Mouse (Mus musculus) forebrain, embryonic 12.5 days (tissue): Measurements from ENCODE around the gene Rb1. TPM values are rescaled to one million over a fixed set of nuclear protein-coding genes. Genes with fewer than 3 reads are reported as not detected.
A peak's percentile ranks its signal among the peaks of the same experiment; 100 is the strongest.

Experiments
- ATAC-seq: fragments of 200-750 bp; cut with Nextera tagmentation; 2 replicates; pipeline ENCODE4 v1.8.0; 2017; ENCODE audit warnings: moderate TSS enrichment; ENCODE audit not compliant: low FRiP score
- H3K27ac ChIP-seq: fragments of 300-500 bp; sonication (generic); 2 replicates; pipeline ENCODE4 v1.5.1; 2016; ENCODE audit warnings: mild to moderate bottlenecking
- H3K27me3 ChIP-seq: fragments of 300-500 bp; sonication (generic); 2 replicates; pipeline ENCODE4 v1.6.1; 2016; ENCODE audit warnings: mild to moderate bottlenecking
- H3K36me3 ChIP-seq: fragments of 300-500 bp; sonication (generic); replicated peaks from 2 replicates; pipeline ENCODE4 v1.6.1; 2016; ENCODE audit warnings: mild to moderate bottlenecking
- H3K4me1 ChIP-seq: fragments of 300-500 bp; sonication (generic); 2 replicates; pipeline ENCODE4 v1.6.1; 2016
- H3K4me2 ChIP-seq: fragments of 300-500 bp; sonication (generic); 2 replicates; pipeline ENCODE4 v1.6.1; 2016; ENCODE audit warnings: mild to moderate bottlenecking, moderate library complexity
- H3K4me3 ChIP-seq: fragments of 300-500 bp; sonication (generic); replicated peaks from 2 replicates; pipeline ENCODE4 v1.5.1; 2016; ENCODE audit warnings: mild to moderate bottlenecking
- H3K9ac ChIP-seq: fragments of 300-500 bp; sonication (generic); 2 replicates; pipeline ENCODE4 v1.6.1; 2016; ENCODE audit warnings: mild to moderate bottlenecking
- H3K9me3 ChIP-seq: fragments of 300-500 bp; sonication (generic); 2 replicates; pipeline ENCODE4 v1.6.1; 2016
- WGBS: fragments of 180-500 bp; shearing (Covaris S2); methylation state at CpG from one replicate; pipeline ENCODE4 v1.1.7; 2016; 5-methylcytosine and 5-hydroxymethylcytosine counted together
- polyA plus RNA-seq: library from polyadenylated mRNA; unstranded; fragments of >200 nt; fragmentation: Nextera tagmentation; extraction: Ambion mirVana; gene quantifications from 2 replicates; pipeline ENCODE4 v1.2.1, GENCODE M21; 2016

Gene Rb1
- polyA plus RNA-seq, 1 experiment from 2014 or later, result 30.4 TPM

DNA sequence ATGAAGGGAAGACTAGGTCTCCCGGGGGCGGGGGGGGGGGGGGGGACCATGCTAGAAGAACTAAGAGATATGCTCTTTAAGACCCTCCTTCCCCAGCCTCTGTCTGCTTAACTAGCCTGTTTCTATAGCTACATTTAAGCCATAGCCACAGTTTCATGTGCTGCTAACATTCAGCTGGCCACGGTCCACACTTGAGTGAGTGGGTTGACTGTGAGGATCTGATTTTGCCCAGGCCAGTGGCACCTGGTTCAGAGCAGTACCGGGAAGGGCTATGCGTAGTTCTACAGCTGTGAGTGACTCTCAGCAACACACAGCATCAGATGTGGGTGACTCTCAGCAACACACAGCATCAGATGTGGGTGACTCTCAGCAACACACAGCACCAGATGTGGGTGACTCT is 164.3 kb downstream of the Rb1 start:
- H3K4me1 ChIP-seq, result no peaks in the 10 kb centered on the region
- 95% methylated on average over 4 of the region's 5 CpGs for WGBS

DNA sequence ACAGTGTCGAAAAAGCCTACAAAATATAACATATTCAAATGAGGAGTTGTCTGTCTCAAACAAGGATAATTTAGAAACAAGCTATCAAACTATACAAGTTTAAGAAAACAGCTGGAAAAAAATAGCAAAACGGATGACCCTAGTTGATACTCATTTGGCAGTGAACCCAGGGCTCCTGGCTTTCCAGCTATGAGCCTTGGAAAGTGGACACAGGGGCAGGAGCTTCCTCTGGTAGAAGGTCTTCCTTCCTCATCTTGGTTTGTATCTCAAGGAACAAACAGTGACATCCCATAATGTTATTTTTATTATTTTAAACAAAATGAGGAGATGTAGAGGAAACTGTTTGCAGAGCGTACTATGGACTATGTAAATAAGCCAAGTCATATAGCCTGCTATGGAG is 177.5 kb downstream of the Rb1 start:
- Histone ChIP-seq H3K4me1 (peaks cover 25% of the 10 kb centered on the region), H3K36me3 (peaks cover 6% of the 10 kb centered on the region), H3K27me3 (no peaks in the 10 kb centered on the region), H3K4me2 (no peak overlapping the region), H3K27ac (no peak overlapping the region), H3K4me3 (no peak overlapping the region), H3K9me3 (no peaks in the 10 kb centered on the region), H3K9ac (no peak overlapping the region)
- ATAC-seq, result no peak
- 84% methylated on average over 3 of the region's 3 CpGs for WGBS

More for the DNA sequence above, 164.3 kb downstream of the Rb1 start:
- Histone ChIP-seq H3K4me3 (no peak overlapping the region), H3K9ac (no peak overlapping the region), H3K36me3 (peaks cover 81% of the 10 kb centered on the region), H3K4me2 (no peak overlapping the region), H3K27ac (no peak overlapping the region), H3K9me3 (no peaks in the 10 kb centered on the region), H3K27me3 (no peaks in the 10 kb centered on the region)
- ATAC-seq, result no peak

DNA sequence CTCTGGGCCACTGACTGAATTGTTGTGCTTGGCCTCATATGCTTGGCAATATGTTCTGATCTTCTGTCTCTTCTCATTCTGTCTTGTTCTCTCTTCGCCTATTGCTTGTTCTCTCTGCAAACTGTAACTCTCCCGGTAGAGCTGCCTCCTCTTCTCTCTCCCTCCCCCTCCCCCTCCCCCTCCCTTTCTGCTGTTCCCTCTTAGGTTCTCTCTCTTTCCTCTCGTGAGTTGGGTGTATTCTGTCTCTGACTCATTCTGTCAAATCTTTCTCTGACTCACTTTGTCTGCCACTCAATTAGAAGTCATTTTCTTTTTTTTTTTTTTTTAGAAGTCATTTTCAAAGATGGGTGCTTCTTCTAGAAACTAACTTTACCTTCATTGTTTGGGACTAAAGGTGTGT is 178.9 kb downstream of the Rb1 start:
- peaks cover 33% of the 10 kb centered on the region for H3K4me1 ChIP-seq
- H3K4me2 ChIP-seq, result no peak overlapping the region
- WGBS, result 71% methylated on average over 3 of the region's 3 CpGs
- no peak for ATAC-seq
- no peak overlapping the region for H3K4me3 ChIP-seq
- H3K27me3 ChIP-seq, result no peaks in the 10 kb centered on the region
- no peak overlapping the region for H3K27ac ChIP-seq
- H3K9me3 ChIP-seq, result no peaks in the 10 kb centered on the region
- H3K36me3 ChIP-seq, result peaks cover 3% of the 10 kb centered on the region
- no peak overlapping the region for H3K9ac ChIP-seq

DNA sequence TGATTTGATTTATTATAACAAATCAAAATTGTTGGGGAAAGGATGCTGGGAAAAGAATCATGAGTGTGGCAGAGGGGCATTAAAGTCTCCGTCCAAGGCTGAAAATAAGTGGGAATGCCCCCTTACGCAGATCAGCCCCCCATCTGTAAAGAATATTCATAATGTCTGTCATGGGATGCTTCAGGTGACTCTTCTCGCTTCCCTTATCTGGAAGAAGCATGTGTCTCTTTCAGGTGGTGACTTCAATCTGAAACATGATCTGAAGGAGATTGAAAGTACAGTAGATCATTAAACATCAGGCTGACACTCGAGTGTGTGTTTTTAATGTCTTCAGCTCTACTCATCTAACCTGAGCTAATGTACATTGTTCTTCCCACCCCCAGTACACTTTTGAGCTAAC is 180.1 kb downstream of the Rb1 start:
- no peaks in the 10 kb centered on the region for H3K27me3 ChIP-seq
- WGBS, result 94% methylated on average over 4 of the region's 4 CpGs

DNA sequence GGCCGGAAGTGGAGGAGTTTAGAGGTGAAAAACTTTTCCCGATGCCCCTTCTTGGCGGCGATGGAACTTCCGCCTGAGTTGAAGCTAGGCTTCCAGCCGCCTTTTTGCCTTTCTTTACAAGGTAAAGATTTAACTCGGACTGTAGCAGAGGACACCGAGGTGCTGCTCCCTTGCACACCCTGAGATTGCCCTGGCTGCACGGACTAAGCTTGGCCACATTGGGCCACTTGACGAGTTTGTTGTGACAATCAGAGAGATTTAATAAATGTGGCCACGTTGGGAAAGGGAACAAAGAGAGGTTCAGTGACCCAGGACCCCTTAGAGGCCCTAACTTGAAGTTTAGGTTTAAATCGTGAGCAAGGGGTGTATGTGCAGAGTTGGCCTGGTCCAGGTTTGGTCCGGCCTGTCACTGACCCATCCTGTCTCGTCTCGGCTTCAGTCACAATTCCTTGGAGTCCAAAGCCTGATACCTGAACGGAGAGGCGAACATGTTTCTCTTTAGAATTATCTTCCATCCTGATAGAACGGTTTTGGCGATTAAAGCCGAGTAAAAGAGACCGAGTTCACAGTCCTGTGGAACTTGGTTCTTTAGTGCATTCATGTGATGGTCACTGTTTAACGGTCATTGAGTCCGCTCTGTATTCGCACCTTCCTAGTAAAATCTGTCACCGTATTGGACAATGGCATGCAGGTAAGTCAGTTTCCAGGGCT is 181.8 kb downstream of the Rb1 start:
- peak; percentile 28; the same call in 1 of the 2 replicates for ATAC-seq
- Histone ChIP-seq H3K4me3 (peak overlapping the region; percentile 83), H3K4me1 (peaks cover 34% of the 10 kb centered on the region)

More for the DNA sequence above, 180.1 kb downstream of the Rb1 start:
- no peak overlapping the region for H3K4me2 ChIP-seq
- H3K4me1 ChIP-seq, result peaks cover 34% of the 10 kb centered on the region
- H3K36me3 ChIP-seq, result no peaks in the 10 kb centered on the region; the same call in 1 of the 2 replicates
- H3K9ac ChIP-seq, result no peak overlapping the region
- no peak overlapping the region for H3K27ac ChIP-seq
- H3K9me3 ChIP-seq, result no peaks in the 10 kb centered on the region
- no peak overlapping the region for H3K4me3 ChIP-seq
- no peak for ATAC-seq

DNA sequence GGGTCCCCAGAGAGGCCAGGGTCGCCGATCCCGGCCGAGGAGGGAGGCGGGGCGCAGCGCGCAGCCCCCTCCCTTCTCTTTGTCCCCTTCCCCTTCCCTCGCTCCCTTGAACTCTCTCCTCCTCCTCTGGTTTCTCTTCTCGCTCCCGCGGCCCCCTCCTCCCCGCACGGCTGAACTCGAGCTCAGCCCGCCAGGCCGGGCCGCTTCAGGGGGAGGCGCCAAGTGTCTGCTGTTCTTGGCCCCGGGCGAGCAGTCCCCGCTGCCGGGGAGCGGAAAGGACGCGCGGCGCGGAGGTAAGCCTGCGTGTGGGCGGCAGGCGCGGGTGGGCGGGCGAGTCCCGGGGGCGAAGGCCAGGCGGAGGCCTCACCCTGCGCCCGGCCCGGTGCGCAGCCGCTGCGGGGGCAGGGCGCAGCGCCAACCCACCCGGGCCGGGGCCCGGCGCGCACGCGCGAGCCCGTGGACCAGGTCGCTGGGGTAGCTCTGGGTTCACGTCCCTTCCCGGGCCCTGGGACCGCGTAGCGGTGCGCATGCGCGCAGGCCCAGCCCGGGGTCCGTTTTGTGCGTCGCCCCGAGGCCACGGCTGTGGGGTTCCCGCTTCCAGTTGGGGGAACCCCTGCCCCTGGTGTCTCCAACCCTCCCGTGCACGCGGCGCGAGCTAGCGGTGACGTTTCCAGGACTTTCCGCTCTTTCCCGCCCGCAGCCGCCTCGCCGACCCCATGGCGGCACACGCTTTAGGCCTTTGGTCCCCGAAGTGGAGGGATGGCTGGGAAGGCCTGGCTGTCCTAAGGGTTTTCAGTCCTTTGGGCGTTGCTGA is 182.5 kb downstream of the Rb1 start:
- no peaks in the 10 kb centered on the region for H3K9me3 ChIP-seq
- under 1% methylated on average over 74 of the region's 88 CpGs for WGBS
- H3K4me2 ChIP-seq, result peak overlapping the region; percentile 72
- no peaks in the 10 kb centered on the region; the same call in 1 of the 2 replicates for H3K36me3 ChIP-seq
- no peaks in the 10 kb centered on the region for H3K27me3 ChIP-seq
- H3K9ac ChIP-seq, result peak overlapping the region; percentile 97
- H3K4me3 ChIP-seq, result peak overlapping the region; percentile 83
- H3K4me1 ChIP-seq, result peaks cover 34% of the 10 kb centered on the region
- peak overlapping the region; percentile 99 for H3K27ac ChIP-seq
- peak; percentile 91 for ATAC-seq

More for the DNA sequence above, 181.8 kb downstream of the Rb1 start:
- Histone ChIP-seq H3K36me3 (no peaks in the 10 kb centered on the region; the same call in 1 of the 2 replicates), H3K27ac (peak overlapping the region; percentile 99), H3K4me2 (peak overlapping the region; percentile 72), H3K9me3 (no peaks in the 10 kb centered on the region), H3K9ac (peak overlapping the region; percentile 97), H3K27me3 (no peaks in the 10 kb centered on the region)
- 36% methylated on average over 25 of the region's 25 CpGs for WGBS

DNA sequence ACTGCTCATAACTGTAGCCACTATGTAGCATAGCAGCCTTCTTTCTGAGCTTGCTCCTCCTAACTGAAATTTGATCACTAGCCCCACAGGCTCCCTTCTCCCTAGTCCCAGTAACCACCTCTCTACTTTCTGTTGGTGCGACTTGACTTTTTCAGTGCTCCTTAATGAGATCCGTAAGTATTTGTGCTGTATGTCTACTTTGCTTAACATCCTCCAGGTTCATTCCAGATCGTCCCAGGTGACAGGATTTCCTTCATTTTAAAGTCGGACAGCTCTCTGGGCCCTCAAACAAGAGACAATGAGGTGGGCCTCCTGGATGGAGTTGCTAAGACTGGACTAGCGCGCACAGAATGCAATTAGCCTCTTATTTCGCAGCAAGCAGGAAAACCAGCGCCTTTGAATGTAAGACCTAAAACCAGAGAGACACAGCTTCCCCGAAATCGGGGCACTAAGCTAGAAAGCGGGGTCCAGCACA is 183.2 kb downstream of the Rb1 start:
- H3K9me3 ChIP-seq, result no peaks in the 10 kb centered on the region
- no peaks in the 10 kb centered on the region; the same call in 1 of the 2 replicates for H3K36me3 ChIP-seq
- H3K27ac ChIP-seq, result peak overlapping the region; percentile 99
- H3K9ac ChIP-seq, result peak overlapping the region; percentile 97
- H3K27me3 ChIP-seq, result no peaks in the 10 kb centered on the region
- peak overlapping the region; percentile 72 for H3K4me2 ChIP-seq
- WGBS, result 2% methylated on average over 11 of the region's 11 CpGs
- H3K4me1 ChIP-seq, result peaks cover 30% of the 10 kb centered on the region
- peak overlapping the region; percentile 83 for H3K4me3 ChIP-seq
- ATAC-seq, result peak; percentile 13; the same call in 1 of the 2 replicates

DNA sequence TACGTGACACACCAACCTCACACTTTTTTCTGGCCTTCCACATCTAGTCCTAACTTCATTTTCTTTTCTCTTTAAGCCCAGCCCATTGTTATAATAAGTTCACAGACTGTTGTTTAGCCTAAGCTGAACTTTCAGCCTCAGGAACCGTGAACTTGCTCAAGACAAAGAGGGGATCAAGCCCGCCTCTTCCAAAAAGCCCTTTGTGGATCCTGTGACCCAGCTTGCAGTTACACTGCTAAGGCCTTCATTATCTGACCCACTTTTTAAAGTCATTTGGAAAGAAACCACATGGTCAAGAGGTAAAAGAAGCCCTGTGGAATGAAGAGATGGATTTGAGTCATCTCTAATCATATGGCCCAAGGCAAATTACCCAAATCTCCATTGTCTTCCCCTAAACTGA is 183.8 kb downstream of the Rb1 start:
- Histone ChIP-seq H3K27ac (no peak overlapping the region), H3K36me3 (no peaks in the 10 kb centered on the region; the same call in 1 of the 2 replicates), H3K4me1 (peaks cover 26% of the 10 kb centered on the region), H3K27me3 (no peaks in the 10 kb centered on the region), H3K9ac (no peak overlapping the region), H3K4me2 (no peak overlapping the region; the same call in 1 of the 2 replicates), H3K4me3 (no peak overlapping the region), H3K9me3 (no peaks in the 10 kb centered on the region)
- ATAC-seq, result no peak
- 42% methylated on average over 3 of the region's 3 CpGs for WGBS

DNA sequence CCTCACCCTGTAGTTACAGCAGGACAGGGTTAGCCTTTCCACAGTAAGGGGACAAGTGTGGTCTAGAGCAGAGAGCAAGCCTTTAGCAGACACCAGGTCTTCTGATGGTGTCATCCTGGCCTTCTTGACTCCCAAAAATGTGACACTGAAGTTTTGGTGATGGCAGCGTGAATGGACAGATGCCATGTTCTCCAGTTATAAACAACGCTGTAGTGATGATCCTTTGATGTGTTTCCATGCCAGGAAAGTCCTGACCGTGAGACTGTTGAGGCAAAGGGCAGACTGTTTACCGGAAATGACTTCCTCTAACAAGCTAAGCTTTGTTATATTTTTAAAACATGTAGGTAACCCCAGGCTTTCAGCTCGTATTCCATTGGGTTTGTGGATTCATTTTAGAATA is 185.8 kb downstream of the Rb1 start:
- H3K4me3 ChIP-seq, result no peak overlapping the region
- H3K27ac ChIP-seq, result no peak overlapping the region
- H3K9me3 ChIP-seq, result no peaks in the 10 kb centered on the region
- H3K9ac ChIP-seq, result no peak overlapping the region
- no peaks in the 10 kb centered on the region for H3K36me3 ChIP-seq
- no peaks in the 10 kb centered on the region for H3K27me3 ChIP-seq
- H3K4me2 ChIP-seq, result no peak overlapping the region
- no peak for ATAC-seq
- H3K4me1 ChIP-seq, result peaks cover 23% of the 10 kb centered on the region
- WGBS, result 82% methylated on average over 5 of the region's 5 CpGs

DNA sequence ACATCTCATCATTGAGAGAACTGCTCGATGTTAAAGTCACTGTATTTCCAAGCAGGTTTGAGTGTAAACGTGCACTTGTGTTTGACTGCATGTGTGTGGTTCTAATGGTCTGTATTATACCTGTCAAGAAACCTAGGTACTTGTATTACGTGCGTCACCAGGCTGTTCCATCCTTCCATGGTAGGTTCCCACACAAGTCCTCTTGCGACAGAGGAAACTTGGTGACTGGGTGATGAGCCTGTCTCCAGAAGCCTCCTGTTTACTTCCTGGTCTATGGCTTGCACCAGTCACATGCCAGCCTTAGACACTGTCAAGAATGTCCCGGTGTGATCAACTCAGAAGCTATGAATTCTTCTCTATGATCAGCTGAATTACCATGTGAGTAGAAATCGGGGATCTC is 187.1 kb downstream of the Rb1 start:
- H3K9ac ChIP-seq, result no peak overlapping the region
- H3K4me3 ChIP-seq, result no peak overlapping the region
- no peak overlapping the region for H3K27ac ChIP-seq
- H3K9me3 ChIP-seq, result no peaks in the 10 kb centered on the region
- no peaks in the 10 kb centered on the region for H3K36me3 ChIP-seq
- no peaks in the 10 kb centered on the region; the same call in 1 of the 2 replicates for H3K27me3 ChIP-seq
- WGBS, result 93% methylated on average over 7 of the region's 7 CpGs
- no peak for ATAC-seq
- peaks cover 10% of the 10 kb centered on the region for H3K4me1 ChIP-seq
- H3K4me2 ChIP-seq, result no peak overlapping the region

DNA sequence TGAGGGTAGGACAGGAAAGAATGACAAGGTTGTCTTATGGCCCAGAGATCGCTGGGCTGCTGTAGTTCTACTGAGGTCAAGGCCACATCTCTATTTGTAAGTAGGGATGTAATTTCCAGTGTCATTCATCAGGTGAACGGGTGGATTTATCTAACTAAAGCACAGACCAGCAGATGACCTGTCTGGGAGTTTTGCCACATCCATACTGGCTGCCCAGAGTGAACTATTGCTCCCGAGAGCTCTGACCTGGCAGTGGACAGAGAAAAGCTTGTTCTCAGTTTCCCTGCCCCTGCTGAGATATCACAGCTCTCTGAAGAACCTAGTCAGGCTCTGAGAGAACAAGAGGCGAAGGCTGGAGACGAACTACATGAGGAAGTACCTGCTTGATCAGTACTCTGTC is 188.4 kb downstream of the Rb1 start:
- Histone ChIP-seq H3K9ac (no peak overlapping the region), H3K27me3 (no peaks in the 10 kb centered on the region; the same call in 1 of the 2 replicates), H3K4me1 (peaks cover 7% of the 10 kb centered on the region), H3K36me3 (no peaks in the 10 kb centered on the region), H3K27ac (no peak overlapping the region), H3K9me3 (no peaks in the 10 kb centered on the region), H3K4me2 (no peak overlapping the region), H3K4me3 (no peak overlapping the region)
- WGBS, result 84% methylated on average over 5 of the region's 5 CpGs
- ATAC-seq, result no peak
